46 mouse cellular contexts compared by ENCODE assay signal in genomic region chr17:53869931-53870330, GRCm38 (mm10). TPM values are rescaled to one million over a fixed set of nuclear protein-coding genes. Genes with fewer than 3 reads are reported as not detected.
"Had no signal": no experiment of that assay in that cellular context is flagged by ENCODE, and none has a peak within 500 bp of the region (broad histone marks: within the 10 kb centered on the region; RNA-seq: fewer than 3 reads in every experiment).

No protein-coding gene starts in this region.

- H3K27me3 ChIP-seq: limb, embryonic 12.5 days; limb, embryonic 13.5 days; limb, embryonic 15.5 days; liver, embryonic 12.5 days; liver, embryonic 13.5 days; liver, embryonic 15.5 days; lung, embryonic 15.5 days; megakaryocyte, embryonic 14.5 days; midbrain, embryonic 12.5 days; midbrain, embryonic 13.5 days; midbrain, embryonic 15.5 days; neural tube, embryonic 12.5 days had no signal

- H3K36me3 ChIP-seq: limb, embryonic 10.5 days; limb, embryonic 12.5 days; limb, embryonic 13.5 days; limb, embryonic 15.5 days; liver, embryonic 12.5 days; liver, embryonic 13.5 days; liver, embryonic 15.5 days; lung, embryonic 15.5 days; midbrain, embryonic 10.5 days; midbrain, embryonic 12.5 days; midbrain, embryonic 13.5 days; midbrain, embryonic 15.5 days; neural tube, embryonic 12.5 days had no signal

- H3K4me1 ChIP-seq: limb, embryonic 10.5 days; limb, embryonic 12.5 days; limb, embryonic 13.5 days; limb, embryonic 15.5 days; liver, embryonic 12.5 days; liver, embryonic 13.5 days; liver, embryonic 15.5 days; lung, embryonic 15.5 days; megakaryocyte, embryonic 14.5 days; midbrain, embryonic 10.5 days; midbrain, embryonic 12.5 days; midbrain, embryonic 13.5 days; midbrain, embryonic 15.5 days; neural tube, embryonic 12.5 days had no signal

- DNase-seq: left cerebral cortex, postnatal 4 days; liver, embryonic 13.5 days; liver, postnatal 0 days; lung, adult 18-20 months; lung, adult 2 months; lung, embryonic 14.5 days; lung, postnatal 10 days; lung, postnatal 14 days; lung, postnatal 36 days; lung, postnatal 4 days; midbrain, embryonic 14.5 days had no signal

- H3K9ac ChIP-seq: limb, embryonic 12.5 days; limb, embryonic 13.5 days; limb, embryonic 15.5 days; liver, embryonic 12.5 days; liver, embryonic 13.5 days; liver, embryonic 14.5 days; liver, embryonic 15.5 days; liver, postnatal 0 days; lung, embryonic 14.5 days; lung, embryonic 15.5 days; midbrain, embryonic 12.5 days; midbrain, embryonic 13.5 days; midbrain, embryonic 15.5 days; neural tube, embryonic 12.5 days had no signal

- H3K27ac ChIP-seq: limb, embryonic 10.5 days; limb, embryonic 12.5 days; limb, embryonic 13.5 days; limb, embryonic 15.5 days; liver, embryonic 12.5 days; liver, embryonic 13.5 days; liver, embryonic 14.5 days; liver, embryonic 15.5 days; lung, embryonic 15.5 days; macrophage; midbrain, embryonic 10.5 days; midbrain, embryonic 12.5 days; midbrain, embryonic 13.5 days; midbrain, embryonic 15.5 days; neural tube, embryonic 12.5 days had no signal

- H3K4me3 ChIP-seq: limb, embryonic 10.5 days; limb, embryonic 12.5 days; limb, embryonic 13.5 days; limb, embryonic 15.5 days; liver, embryonic 12.5 days; liver, embryonic 13.5 days; liver, embryonic 15.5 days; lung, embryonic 15.5 days; megakaryocyte, embryonic 14.5 days; midbrain, embryonic 10.5 days; midbrain, embryonic 12.5 days; midbrain, embryonic 13.5 days; midbrain, embryonic 15.5 days; myocyte; neural tube, embryonic 12.5 days had no signal

RNA-seq across cellular contexts. Expression of gene Sult1c2, which starts 23.8 kb away (rescaled TPM):
- total RNA-seq: left cerebral cortex, adult 8-10 months; left cerebral cortex, postnatal 10 days; left cerebral cortex, postnatal 14 days; left cerebral cortex, postnatal 25 days; left cerebral cortex, postnatal 36 days; left cerebral cortex, postnatal 4 days; megakaryocyte progenitor cell, adult 5-6 weeks; megakaryocyte, adult 5-6 weeks; megakaryocyte-erythroid progenitor cell, adult 5-6 weeks; midbrain, postnatal 0 days; monocyte, adult 5-6 weeks had no signal
- polyA plus RNA-seq: limb, embryonic 10.5 days; limb, embryonic 11.5 days; limb, embryonic 12.5 days; limb, embryonic 13.5 days; limb, embryonic 14.5 days; limb, embryonic 15.5 days; liver, embryonic 11.5 days; liver, embryonic 12.5 days; liver, embryonic 13.5 days; liver, embryonic 14.5 days; liver, embryonic 15.5 days; liver, embryonic 16.5 days; lung, embryonic 14.5 days; lung, embryonic 15.5 days; lung, embryonic 16.5 days; lung, postnatal 0 days; macrophage; midbrain, embryonic 10.5 days; midbrain, embryonic 11.5 days; midbrain, embryonic 12.5 days; midbrain, embryonic 13.5 days; midbrain, embryonic 14.5 days; midbrain, embryonic 15.5 days; midbrain, embryonic 16.5 days; midbrain, postnatal 0 days; myocyte; neural tube, embryonic 11.5 days; neural tube, embryonic 12.5 days had no signal
